Comparison of ENCODE assay signal across 30 mouse cellular contexts in genomic region chr11:104459671-104460070, GRCm38 (mm10).
"Had no signal": no experiment of that assay in that cellular context is flagged by ENCODE, and none has a peak within 500 bp of the region (broad histone marks: within the 10 kb centered on the region; RNA-seq: fewer than 3 reads in every experiment).

No protein-coding gene starts in this region.

- DNase-seq: heart, postnatal 10 days; heart, postnatal 14 days; heart, postnatal 36 days; heart, postnatal 4 days; kidney, adult 11 months; kidney, adult 18-20 months; kidney, adult 2 months; kidney, adult 8-10 months; kidney, adult 9 months; kidney, postnatal 10 days; kidney, postnatal 14 days; kidney, postnatal 25 days; kidney, postnatal 36 days; kidney, postnatal 4 days; layer of hippocampus, adult 9-11 months; layer of hippocampus, postnatal 36 days had no signal

- H3K9ac ChIP-seq: heart, embryonic 12.5 days; heart, embryonic 13.5 days; heart, embryonic 15.5 days; hindbrain, embryonic 12.5 days; hindbrain, embryonic 13.5 days; hindbrain, embryonic 14.5 days; hindbrain, embryonic 15.5 days; intestine, embryonic 15.5 days; kidney, embryonic 15.5 days had no signal

- H3K27me3 ChIP-seq: heart, embryonic 12.5 days; heart, embryonic 13.5 days; heart, embryonic 15.5 days; hindbrain, embryonic 12.5 days; hindbrain, embryonic 13.5 days; hindbrain, embryonic 15.5 days; intestine, embryonic 15.5 days; kidney, embryonic 15.5 days had no signal

- H3K4me1 ChIP-seq: heart, embryonic 12.5 days; hindbrain, embryonic 10.5 days; hindbrain, embryonic 12.5 days had no signal

- H3K27ac ChIP-seq: heart, embryonic 13.5 days; heart, embryonic 15.5 days; hindbrain, embryonic 10.5 days; hindbrain, embryonic 12.5 days; hindbrain, embryonic 13.5 days; hindbrain, embryonic 14.5 days; hindbrain, embryonic 15.5 days; hindbrain, postnatal 0 days; intestine, embryonic 15.5 days; kidney, embryonic 15.5 days; kidney, postnatal 0 days; layer of hippocampus, adult 2 months; left cerebral cortex, adult 2 months had no signal

- H3K36me3 ChIP-seq: hindbrain, embryonic 15.5 days had no signal

- H3K4me3 ChIP-seq: heart, embryonic 12.5 days; heart, embryonic 13.5 days; heart, embryonic 15.5 days; hindbrain, embryonic 10.5 days; hindbrain, embryonic 12.5 days; hindbrain, embryonic 13.5 days; hindbrain, embryonic 15.5 days; intestine, embryonic 15.5 days; kidney, embryonic 15.5 days; layer of hippocampus, adult 2 months; left cerebral cortex, adult 2 months had no signal

- H3K9me3 ChIP-seq: heart, embryonic 12.5 days; heart, embryonic 13.5 days; heart, embryonic 15.5 days; hindbrain, embryonic 10.5 days; hindbrain, embryonic 12.5 days; hindbrain, embryonic 13.5 days; hindbrain, embryonic 15.5 days; intestine, embryonic 15.5 days; kidney, embryonic 15.5 days had no signal
